Mouse (Mus musculus): ENCODE measurements around the gene Fbxw4.

GRCm38 (mm10) chr19:45687001-45687400, 26.9 kb upstream of the Fbxw4 start:
- no peak for TF ChIP-seq CTCF (IDR thresholded peaks at IDR 0.05; ENCODE audit: insufficient read depth, low read length)
- TF ChIP-seq POLR2A (IDR thresholded peaks at IDR 0.05; ENCODE audit: borderline replicate concordance, extremely low read depth, low read depth, low read length), result no peak
